Mouse (Mus musculus) B cell, adult 62 days (primary cell): Measurements from ENCODE around the gene Slco6d1. TPM values are rescaled to one million over a fixed set of nuclear protein-coding genes. Genes with fewer than 3 reads are reported as not detected.

ENCODE experiments used
- total RNA-seq: library from RNA; stranded (reverse); gene quantifications from 4 replicates; pipeline ENCODE4 v1.2.4, GENCODE M21; 2023

The Slco6d1 gene
- not detected in 4 replicates for total RNA-seq

GRCm38 (mm10) chr1:98420824-98421223 lies at the start of gene Slco6d1:
TSS of gene Slco6d1 (plus strand) at chr1:98421124.

